Mouse (Mus musculus) heart, adult 2 months (tissue): ENCODE results near the gene Poc1a.

Experiments used
- CTCF ChIP-seq: fragments of 200-600 bp; IDR thresholded peaks from 2 replicates; pipeline ENCODE4 v1.8.1; 2022; ENCODE audit warnings: antibody characterized with exemption, mild to moderate bottlenecking, moderate library complexity
- EP300 ChIP-seq: fragments of 200-500 bp; IDR thresholded peaks from 2 replicates; pipeline ENCODE4 v1.6.1; 2011; ENCODE audit warnings: low read depth, low read length, control low read depth; ENCODE audit not compliant: insufficient read depth
- POLR2A ChIP-seq: fragments of 200-500 bp; IDR thresholded peaks from 2 replicates; pipeline ENCODE4 v1.6.1; 2011; ENCODE audit warnings: mild to moderate bottlenecking, low read depth, low read length, control low read depth; ENCODE audit not compliant: insufficient read depth

DNA sequence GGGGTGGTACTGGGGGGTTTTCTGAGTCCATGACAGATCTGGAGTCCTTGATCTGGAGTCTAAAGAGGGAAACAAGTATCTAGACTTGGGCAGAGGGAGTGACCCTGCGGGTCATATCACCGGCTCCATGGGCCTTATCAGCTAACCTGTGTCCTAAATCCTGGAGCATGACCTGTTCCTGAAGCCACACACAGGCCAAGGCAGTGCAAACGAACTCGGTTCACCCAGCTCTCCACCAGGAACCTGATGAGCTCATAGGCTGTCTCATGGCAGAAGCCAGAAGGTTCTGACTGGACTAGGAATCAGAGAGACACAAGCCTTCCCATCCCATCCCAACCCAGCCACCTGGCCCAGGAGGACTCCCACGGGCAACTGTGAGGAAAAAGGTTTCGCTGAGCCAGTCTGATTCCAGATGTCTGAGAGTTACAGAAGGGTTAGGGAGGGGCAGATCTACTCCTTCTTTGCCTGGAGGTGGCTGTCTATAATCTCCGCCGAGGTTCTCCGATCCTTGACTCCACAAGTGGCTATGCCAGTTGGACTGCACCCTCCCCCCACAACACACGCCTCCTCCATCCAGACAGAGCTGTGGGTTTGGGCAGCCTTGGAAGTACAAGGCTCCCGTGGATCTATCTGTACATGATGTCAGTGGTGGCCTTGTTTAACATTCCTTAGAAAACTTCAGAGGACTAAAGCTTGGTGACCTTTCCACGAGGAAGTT, 15.3 kb upstream of the Poc1a start:
- no peak for TF ChIP-seq CTCF
- TF ChIP-seq EP300 = no peak
- no peak for TF ChIP-seq POLR2A
